Mouse (Mus musculus) CD8-positive naive resting alpha-beta T cell, adult 2 months (primary cell): ENCODE data around the gene Dnajc28.

Experiments
- DNase-seq, 2 experiments: peaks; one replicate each; pipeline ENCODE4 v3.0.0; 2022; ENCODE audit warnings: low read depth in 2 of 2, low spot score in 2 of 2

Gene Dnajc28

GRCm38 (mm10) chr16:91632940-91633339, 14.1 kb upstream of the Dnajc28 start:
- no peak for DNase-seq

GRCm38 (mm10) chr16:91632439-91632838, 13.6 kb upstream of the Dnajc28 start:
- DNase-seq, result no peak

- DNase-seq, result no peak
Observed at GRCm38 (mm10) chr16:91630584-91630983, 11.8 kb upstream of the Dnajc28 start.

GRCm38 (mm10) chr16:91629749-91630148, 10.9 kb upstream of the Dnajc28 start:
- no peak for DNase-seq

- DNase-seq, result no peak
Observed at GRCm38 (mm10) chr16:91628673-91629072, 9.8 kb upstream of the Dnajc28 start.

- no peak for DNase-seq
Observed at GRCm38 (mm10) chr16:91627831-91628230, 9.0 kb upstream of the Dnajc28 start.

GRCm38 (mm10) chr16:91623074-91623473, 4.2 kb upstream of the Dnajc28 start:
- DNase-seq, result no peak

GRCm38 (mm10) chr16:91620991-91621390, 2.2 kb upstream of the Dnajc28 start:
- no peak for DNase-seq

GRCm38 (mm10) chr16:91620185-91620584, 1.4 kb upstream of the Dnajc28 start:
- DNase-seq, result no peak

- no peak for DNase-seq
Observed at GRCm38 (mm10) chr16:91614552-91614951, 4.3 kb downstream of the Dnajc28 start.

GRCm38 (mm10) chr16:91612525-91612924, 6.3 kb downstream of the Dnajc28 start:
- no peak for DNase-seq

- DNase-seq, result no peak
Observed at GRCm38 (mm10) chr16:91611248-91611647, 7.6 kb downstream of the Dnajc28 start.

- no peak for DNase-seq
Observed at GRCm38 (mm10) chr16:91609501-91610245, 9.2 kb downstream of the Dnajc28 start.

- no peak for DNase-seq
Observed at GRCm38 (mm10) chr16:91606958-91607357, 11.9 kb downstream of the Dnajc28 start.

GRCm38 (mm10) chr16:91605156-91605555, 13.7 kb downstream of the Dnajc28 start:
- no peak for DNase-seq

- DNase-seq, result no peak
Observed at GRCm38 (mm10) chr16:91601693-91602092, 17.1 kb downstream of the Dnajc28 start.

- DNase-seq, result no peak
Observed at GRCm38 (mm10) chr16:91601081-91601480, 17.7 kb downstream of the Dnajc28 start.

- DNase-seq, result no peak
Observed at GRCm38 (mm10) chr16:91599242-91599641, 19.6 kb downstream of the Dnajc28 start.

GRCm38 (mm10) chr16:91597672-91598010, 21.2 kb downstream of the Dnajc28 start, which contains the start of gene Tmem50b:
Gene Tmem50b (minus strand): TSS chr16:91597800.
- DNase-seq, result peak; percentile 94 to 98

- DNase-seq, result peak in 1 of 2 experiments; percentile 25
Observed at GRCm38 (mm10) chr16:91596779-91597671, 21.8 kb downstream of the Dnajc28 start.

- peak; percentile 27 to 42 for DNase-seq
Observed at GRCm38 (mm10) chr16:91596397-91596778, 22.4 kb downstream of the Dnajc28 start.

GRCm38 (mm10) chr16:91595076-91595475, 23.8 kb downstream of the Dnajc28 start:
- DNase-seq, result no peak
